Mouse (Mus musculus): Measurements from ENCODE around the gene 4933417A18Rik.

DNA sequence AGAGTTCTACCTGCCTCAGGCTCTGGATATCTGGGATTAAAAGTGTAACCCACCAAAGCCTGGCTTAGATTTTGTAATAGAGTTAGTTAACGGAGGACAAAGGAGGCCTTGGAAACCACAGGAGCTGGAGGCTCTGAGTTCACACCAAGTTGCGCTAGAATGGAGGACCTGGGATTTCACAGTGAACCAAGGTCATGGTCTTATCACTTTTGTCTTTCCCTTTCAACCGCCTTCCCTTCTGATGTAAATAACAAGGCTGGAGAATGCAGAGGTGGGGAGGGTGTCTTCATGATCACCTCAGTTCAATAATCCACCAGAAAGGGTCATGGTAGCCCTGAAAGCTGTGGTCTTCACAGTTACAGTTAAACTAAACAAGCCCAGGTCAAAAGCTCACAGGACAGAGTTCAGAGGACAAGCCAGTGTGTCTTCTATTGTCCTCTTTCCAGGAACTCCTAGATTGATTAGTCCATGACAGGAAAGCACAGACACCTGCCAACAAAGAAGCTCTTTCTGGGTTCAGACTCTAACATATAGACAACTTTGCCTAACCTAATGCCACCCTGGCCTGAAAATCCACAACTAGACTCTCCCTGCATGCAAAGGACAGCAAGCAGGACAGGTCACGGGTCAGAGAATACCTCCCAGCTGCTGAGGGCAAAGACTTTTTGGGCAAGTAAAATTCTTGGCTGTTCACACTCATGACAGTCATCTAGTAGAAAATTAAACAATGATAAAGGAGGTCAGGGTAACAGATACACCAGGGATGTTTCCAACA lies 37.0 kb downstream of the 4933417A18Rik start:
- TF ChIP-seq CTCF (IDR thresholded peaks at IDR 0.05; ENCODE audit: borderline replicate concordance, insufficient read depth, low read length) (no peak), POLR2A (IDR thresholded peaks at IDR 0.05; ENCODE audit: low read depth, low read length) (no peak)

Measured in embryonic fibroblast, embryonic 13.5 days (primary cell).